Mouse (Mus musculus) intestine, postnatal 0 days (tissue): ENCODE results near the gene Pdzd3. TPM values are rescaled to one million over a fixed set of nuclear protein-coding genes. Genes with fewer than 3 reads are reported as not detected.
A peak's percentile ranks its signal among the peaks of the same experiment; 100 is the strongest.

Experiments
- ATAC-seq: fragments of 200-750 bp; cut with Nextera tagmentation; 2 replicates; pipeline ENCODE4 v1.8.0; 2017; ENCODE audit warnings: mild to moderate bottlenecking, moderate TSS enrichment, moderate library complexity
- H3K27ac ChIP-seq: fragments of 300-500 bp; sonication (generic); 2 replicates; pipeline ENCODE4 v1.5.1; 2014; ENCODE audit warnings: mild to moderate bottlenecking, low read depth, low read length, moderate library complexity
- H3K27me3 ChIP-seq: fragments of 300-500 bp; sonication (generic); replicated peaks from 2 replicates; pipeline ENCODE4 v1.6.1; 2014; ENCODE audit warnings: low read length, mixed read lengths; ENCODE audit not compliant: control insufficient read depth, insufficient read depth
- H3K36me3 ChIP-seq: fragments of 300-500 bp; sonication (generic); 2 replicates; pipeline ENCODE4 v1.6.1; 2014; ENCODE audit warnings: mild to moderate bottlenecking, moderate library complexity; ENCODE audit not compliant: control insufficient read depth, insufficient read depth
- H3K4me1 ChIP-seq: fragments of 300-500 bp; sonication (generic); replicated peaks from 2 replicates; pipeline ENCODE4 v1.6.1; 2014; ENCODE audit warnings: antibody characterized with exemption, low read length, mixed read lengths; ENCODE audit not compliant: control insufficient read depth, insufficient read depth
- H3K4me2 ChIP-seq: fragments of 300-500 bp; sonication (generic); replicated peaks from 2 replicates; pipeline ENCODE4 v1.6.1; 2014; ENCODE audit warnings: low read depth, mild to moderate bottlenecking, moderate library complexity
- H3K4me3 ChIP-seq: fragments of 300-500 bp; sonication (generic); 2 replicates; pipeline ENCODE4 v1.5.1; 2014; ENCODE audit warnings: low read depth, low read length
- H3K9ac ChIP-seq: fragments of 300-500 bp; sonication (generic); 2 replicates; pipeline ENCODE4 v1.6.1; 2014; ENCODE audit warnings: mild to moderate bottlenecking, low read depth, low read length
- H3K9me3 ChIP-seq: fragments of 300-500 bp; sonication (generic); 2 replicates; pipeline ENCODE4 v1.6.1; 2016; ENCODE audit warnings: mixed run types; ENCODE audit not compliant: control insufficient read depth
- CTCF ChIP-seq: sonication (generic); IDR thresholded peaks from 2 replicates; pipeline ENCODE4 v1.5.1; 2016; ENCODE audit warnings: low read depth, mild to moderate bottlenecking, control low read depth, antibody characterized with exemption, moderate library complexity
- WGBS: fragments of 180-500 bp; shearing (Covaris S2); extraction: QIAGEN DNeasy Blood & Tissue Kit; methylation state at CpG from one replicate; pipeline ENCODE4 v1.1.7; 2014; 5-methylcytosine and 5-hydroxymethylcytosine counted together
- polyA plus RNA-seq: library from polyadenylated mRNA; unstranded; fragments of >200 nt; fragmentation: Nextera tagmentation; extraction: Ambion mirVana; gene quantifications from 2 replicates; pipeline ENCODE4 v1.2.1, GENCODE M21; 2015

Pdzd3 gene
- polyA plus RNA-seq, 1 experiment from 2014 or later = 37.0 TPM

DNA sequence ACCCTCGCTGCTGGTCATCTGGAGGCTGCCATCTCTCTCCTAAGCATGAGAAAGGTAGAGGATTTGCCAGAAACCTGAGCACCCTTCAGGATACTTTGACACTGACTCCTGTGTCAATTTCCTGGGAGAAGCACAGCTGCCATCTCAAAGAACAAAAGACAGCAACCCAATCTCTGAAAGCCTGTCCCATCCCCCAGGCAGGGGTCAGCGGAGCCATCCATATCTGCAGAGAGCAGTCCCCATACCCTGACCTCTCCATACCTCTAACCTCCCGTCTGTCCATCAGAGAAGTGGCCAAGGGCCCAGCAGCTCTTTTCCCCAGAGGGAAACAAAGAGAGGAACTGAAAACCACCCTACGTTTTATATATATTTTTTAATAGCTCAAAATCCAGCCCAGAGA is 14.7 kb downstream of the Pdzd3 start:
- TF ChIP-seq CTCF = no peak
- Histone ChIP-seq H3K4me1 (no peaks in the 10 kb centered on the region), H3K9me3 (no peaks in the 10 kb centered on the region), H3K27me3 (no peaks in the 10 kb centered on the region), H3K4me3 (no peak overlapping the region), H3K36me3 (no peaks in the 10 kb centered on the region), H3K27ac (no peak overlapping the region), H3K4me2 (no peak overlapping the region), H3K9ac (no peak overlapping the region)
- no peak for ATAC-seq
- WGBS = 81% methylated on average over 4 of the region's 4 CpGs

DNA sequence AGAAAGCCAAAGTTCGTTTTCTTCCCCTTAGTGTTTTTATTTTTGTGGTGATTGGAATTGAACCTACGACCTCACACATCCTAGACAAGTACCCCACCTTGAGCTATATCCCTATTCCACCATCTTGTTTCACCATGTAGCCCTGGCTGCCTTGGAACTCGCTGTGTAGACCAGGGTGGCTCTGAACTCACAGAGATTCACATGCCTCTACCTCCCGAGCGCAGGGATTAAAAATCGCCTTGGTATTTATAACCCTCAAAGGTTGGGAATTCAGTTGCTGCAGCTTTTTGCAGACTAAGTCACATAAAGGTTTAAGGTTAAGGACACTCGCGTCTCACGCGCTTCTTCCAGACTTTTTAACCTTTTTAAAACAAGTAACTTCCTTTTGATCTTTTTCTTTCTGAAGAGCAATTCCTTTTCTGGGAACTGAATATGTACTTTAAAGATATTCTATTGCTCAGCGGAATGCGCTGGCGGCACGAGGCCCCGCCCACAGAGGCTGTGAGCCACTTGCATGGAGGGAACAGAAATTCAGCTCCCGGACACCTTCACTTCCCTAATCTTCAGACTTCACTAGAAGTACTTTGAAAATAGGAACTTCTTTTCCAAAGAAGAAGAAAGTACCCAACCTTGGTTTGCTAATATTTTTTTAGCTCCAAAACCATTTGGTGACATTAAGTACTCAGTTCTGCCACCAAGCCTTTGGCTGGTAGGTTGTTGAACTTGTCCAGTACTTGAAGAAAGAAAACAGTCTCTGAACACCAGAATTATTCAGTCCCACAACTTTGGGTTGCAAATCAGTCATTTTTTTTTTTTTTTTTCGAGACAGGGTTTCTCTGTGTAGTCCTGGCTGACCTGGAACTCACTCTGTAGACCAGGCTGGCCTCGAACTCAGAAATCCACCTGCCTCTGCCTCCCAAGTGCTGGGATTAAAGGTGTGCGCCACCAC is 16.5 kb downstream of the Pdzd3 start:
- Histone ChIP-seq H3K27ac (peak overlapping the region; percentile 86), H3K36me3 (no peaks in the 10 kb centered on the region), H3K9ac (peak overlapping the region; percentile 28; the same call in 1 of the 2 replicates), H3K4me3 (peak overlapping the region; percentile 82), H3K4me1 (no peaks in the 10 kb centered on the region), H3K4me2 (peak overlapping the region; percentile 62), H3K9me3 (no peaks in the 10 kb centered on the region), H3K27me3 (no peaks in the 10 kb centered on the region)
- TF ChIP-seq CTCF = no peak
- ATAC-seq = peak; percentile 26; the same call in 1 of the 2 replicates
- 17% methylated on average over 19 of the region's 19 CpGs for WGBS

DNA sequence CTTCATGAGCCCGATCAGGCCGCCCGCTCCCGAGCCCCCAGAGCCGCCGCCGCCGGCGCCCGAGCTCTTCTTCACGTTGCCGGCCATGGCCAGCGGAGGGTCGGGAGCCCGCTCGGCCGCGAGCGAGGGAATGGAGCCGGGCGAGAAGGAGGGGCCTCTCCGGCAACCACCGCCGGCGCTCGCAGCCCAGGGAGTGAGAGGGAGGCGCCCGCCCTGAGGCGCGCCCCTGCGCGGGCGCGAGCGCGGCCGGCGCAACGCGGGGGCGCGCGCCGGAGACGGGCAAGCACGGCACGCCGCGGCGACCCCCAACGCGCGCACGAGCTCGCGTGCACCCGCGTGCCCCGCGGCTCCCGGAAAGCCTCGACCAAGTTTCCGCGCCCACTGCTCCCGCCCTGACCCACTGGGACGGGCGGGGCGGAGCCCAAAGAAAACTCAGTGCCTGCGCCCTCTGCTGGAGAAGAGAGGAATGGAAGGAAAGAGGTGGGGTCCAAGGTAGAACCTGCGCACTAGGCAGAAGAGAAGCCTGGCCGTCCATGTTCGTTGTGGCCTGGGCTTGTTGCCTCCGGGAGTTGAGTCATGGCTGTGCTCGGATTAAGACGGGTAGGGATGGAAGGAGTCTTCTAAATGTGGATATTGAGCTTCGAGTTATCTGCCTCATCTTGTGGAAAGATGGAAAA is 17.3 kb downstream of the Pdzd3 start, which contains the start of gene Cbl:
Cbl (minus strand) TSS at position 248 of the 677 bp plus-strand sequence.
- Histone ChIP-seq H3K9me3 (no peaks in the 10 kb centered on the region), H3K27ac (peak within 1 kb of the TSS; percentile 86), H3K4me2 (peak within 1 kb of the TSS; percentile 73), H3K27me3 (no peaks in the 10 kb centered on the region), H3K36me3 (no peaks in the 10 kb centered on the region), H3K9ac (peak within 1 kb of the TSS; percentile 85), H3K4me3 (peak within 1 kb of the TSS; percentile 82), H3K4me1 (no peaks in the 10 kb centered on the region)
- WGBS = 0% methylated on average over 39 of the region's 76 CpGs
- TF ChIP-seq CTCF = peak; percentile 98
- peak; percentile 93 for ATAC-seq

DNA sequence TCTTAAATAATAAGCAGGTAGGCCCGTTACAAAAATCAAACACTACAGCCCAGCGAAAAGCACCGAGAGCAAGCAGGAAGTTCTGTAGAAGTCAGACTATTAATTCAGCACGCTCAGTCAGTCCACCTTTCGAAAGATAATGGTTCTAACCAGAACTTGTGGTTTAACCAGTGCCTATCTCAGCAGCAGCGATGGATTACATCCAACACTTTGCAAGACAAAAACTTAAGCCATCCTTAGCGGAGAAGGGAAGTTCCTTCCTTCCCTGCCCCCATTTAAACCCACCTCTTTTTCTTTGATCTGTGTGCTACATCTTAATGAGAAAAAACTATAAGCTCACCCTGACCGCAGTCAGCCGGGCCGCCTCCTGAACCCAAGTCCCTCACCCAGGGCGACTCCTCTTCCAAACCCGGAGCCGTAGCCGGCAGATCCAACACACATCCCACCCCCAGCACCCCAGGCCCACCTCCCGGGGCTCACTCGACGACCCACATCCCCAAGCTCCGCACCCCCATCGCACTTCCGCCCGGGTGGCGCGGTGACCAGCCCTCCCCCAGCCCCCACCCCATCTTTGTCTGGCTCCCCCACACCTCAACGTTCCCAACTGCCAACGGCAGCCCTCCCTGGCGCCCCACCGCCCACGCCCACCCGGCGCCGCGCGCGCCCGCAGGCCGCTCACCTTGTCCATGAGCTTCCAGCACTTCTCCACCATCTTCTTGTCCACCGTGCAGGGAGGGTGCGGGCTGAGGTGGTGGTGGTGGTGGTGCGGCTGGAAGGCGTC is 18.1 kb downstream of the Pdzd3 start:
- TF ChIP-seq CTCF = no peak
- peak overlapping the region; percentile 85 for H3K9ac ChIP-seq
- under 1% methylated on average over 39 of the region's 40 CpGs for WGBS
- H3K27ac ChIP-seq = peak overlapping the region; percentile 86
- no peaks in the 10 kb centered on the region for H3K27me3 ChIP-seq
- H3K36me3 ChIP-seq = no peaks in the 10 kb centered on the region
- ATAC-seq = peak; percentile 67
- H3K4me2 ChIP-seq = peak overlapping the region; percentile 73
- no peaks in the 10 kb centered on the region for H3K4me1 ChIP-seq
- no peaks in the 10 kb centered on the region for H3K9me3 ChIP-seq
- H3K4me3 ChIP-seq = peak overlapping the region; percentile 82

DNA sequence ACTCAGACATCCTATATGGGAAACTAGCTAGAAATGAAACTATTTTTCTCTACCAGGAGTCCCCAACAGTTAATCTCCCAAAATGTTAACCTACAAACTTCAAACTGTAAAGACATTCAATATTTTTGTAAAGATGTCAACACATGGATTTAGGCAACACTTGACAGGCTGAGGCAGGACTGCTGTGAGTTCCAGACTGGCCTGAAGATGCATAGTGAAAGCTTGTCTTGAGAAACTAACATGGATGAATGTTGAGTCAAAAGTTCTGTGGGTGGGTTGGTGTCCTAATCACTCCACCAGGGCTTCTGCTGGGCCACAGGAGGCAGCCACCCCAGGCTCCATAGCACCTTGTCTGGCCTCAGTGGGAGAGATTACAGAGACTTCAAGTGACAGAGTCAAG is 19.7 kb downstream of the Pdzd3 start:
- no peak for TF ChIP-seq CTCF
- Histone ChIP-seq H3K4me1 (no peaks in the 10 kb centered on the region), H3K27ac (no peak overlapping the region), H3K9ac (no peak overlapping the region), H3K4me2 (peak overlapping the region; percentile 73), H3K27me3 (no peaks in the 10 kb centered on the region), H3K9me3 (no peaks in the 10 kb centered on the region), H3K36me3 (no peaks in the 10 kb centered on the region), H3K4me3 (no peak overlapping the region)
- no peak for ATAC-seq
